Mouse (Mus musculus) kidney, adult 2 months (tissue): ENCODE measurements at regions not wholly inside any gene's neighbourhood (a gene's known extent, or its start where the extent isn't known, plus 50 kb on each side); places are given as distances from the start of the nearest gene placed in this dataset.

Source experiments
- DNase-seq: peaks from one replicate; pipeline ENCODE4 v3.0.0; 2021
- H3K27ac ChIP-seq: fragments of 200-500 bp; 2 replicates; pipeline ENCODE4 v1.5.1; 2012; ENCODE audit warnings: low read depth, low read length, control low read depth, inconsistent platforms; ENCODE audit not compliant: insufficient read depth
- H3K27me3 ChIP-seq: fragments of 200-500 bp; replicated peaks from 2 replicates; pipeline ENCODE4 v1.6.1; 2012; ENCODE audit warnings: mild to moderate bottlenecking, moderate library complexity, low read length, inconsistent platforms; ENCODE audit not compliant: control insufficient read depth, insufficient read depth
- H3K36me3 ChIP-seq: fragments of 200-500 bp; 2 replicates; pipeline ENCODE4 v1.6.1; 2012; ENCODE audit warnings: mild to moderate bottlenecking, moderate library complexity, low read length, inconsistent platforms; ENCODE audit not compliant: control insufficient read depth, insufficient read depth
- H3K4me1 ChIP-seq: fragments of 200-500 bp; 2 replicates; pipeline ENCODE4 v1.6.1; 2011; ENCODE audit warnings: low read length; ENCODE audit not compliant: control insufficient read depth, insufficient read depth
- H3K4me3 ChIP-seq: fragments of 200-500 bp; 2 replicates; pipeline ENCODE4 v1.5.1; 2011; ENCODE audit warnings: mild to moderate bottlenecking, low read depth, low read length, control low read depth; ENCODE audit not compliant: insufficient read depth
- CTCF ChIP-seq: fragments of 200-500 bp; conservative IDR thresholded peaks from 2 replicates; pipeline ENCODE4 v1.5.1; 2011; ENCODE audit warnings: low read depth, mild to moderate bottlenecking, control low read depth, low read length, moderate library complexity, mixed read lengths; ENCODE audit not compliant: insufficient read depth, insufficient read length
- POLR2A ChIP-seq: fragments of 200-500 bp; IDR thresholded peaks from one replicate; pipeline ENCODE4 v1.6.1; 2011; ENCODE audit warnings: low read depth, low read length, control low read depth
- whole genome bisulfite sequencing: fragments of 180-500 bp; shearing (Covaris S2); methylation state at CpG from one replicate; pipeline ENCODE4 v1.1.7; 2018; 5-methylcytosine and 5-hydroxymethylcytosine counted together

GRCm38 (mm10) chr3:148762541-148763225 lies 227.7 kb downstream of the Adgrl2 start:
- DNase-seq = peak; percentile 7
- Histone ChIP-seq H3K27ac (no peak overlapping the region), H3K27me3 (no peaks in the 10 kb centered on the region), H3K4me1 (no peaks in the 10 kb centered on the region), H3K4me3 (no peak overlapping the region), H3K36me3 (no peaks in the 10 kb centered on the region)
- TF ChIP-seq POLR2A (no peak), CTCF (no peak)
- 58% methylated on average over 11 of the region's 11 CpGs for WGBS

DNA sequence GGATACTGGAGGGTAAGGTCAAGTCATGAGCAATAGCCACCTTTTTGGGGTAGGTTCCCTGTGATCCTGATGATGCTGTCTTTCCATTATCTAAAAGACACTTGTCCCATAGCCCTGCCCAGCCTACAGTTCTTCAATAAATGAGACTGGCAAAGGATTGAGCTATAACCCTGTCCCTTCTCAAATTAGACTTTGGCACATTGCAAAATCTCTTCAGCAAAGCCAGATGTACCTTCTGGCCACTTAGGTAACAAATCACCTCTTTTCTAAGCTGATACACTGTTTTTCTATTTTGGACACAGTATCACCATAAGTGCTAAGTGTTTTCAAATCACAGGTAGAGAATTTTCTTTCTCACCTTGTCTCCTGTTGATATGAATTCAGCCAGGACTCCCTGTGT lies 228.8 kb downstream of the Adgrl2 start:
- no peaks in the 10 kb centered on the region for H3K36me3 ChIP-seq
- no peak overlapping the region for H3K27ac ChIP-seq
- TF ChIP-seq CTCF = no peak
- TF ChIP-seq POLR2A = no peak
- no peak overlapping the region for H3K4me3 ChIP-seq
- H3K27me3 ChIP-seq = no peaks in the 10 kb centered on the region
- H3K4me1 ChIP-seq = no peaks in the 10 kb centered on the region
- DNase-seq = no peak

DNA sequence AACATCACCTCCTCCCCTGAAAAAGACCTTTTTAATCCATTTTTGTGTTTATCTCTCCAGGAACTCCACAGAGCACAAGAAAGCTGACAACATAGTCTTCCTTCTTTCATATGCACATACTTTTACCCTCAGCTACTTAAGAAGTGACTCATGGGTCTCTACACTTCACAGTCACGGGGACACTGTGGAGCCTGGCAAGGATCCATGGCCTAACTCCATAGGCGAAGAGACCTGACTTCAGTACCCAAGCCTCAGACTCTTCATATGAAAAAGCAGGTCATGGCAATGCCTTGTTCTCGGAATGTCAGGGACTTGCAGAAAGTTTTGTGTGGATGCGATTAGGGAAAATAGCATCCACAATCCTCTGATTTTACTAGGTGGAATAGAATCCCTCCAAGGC lies 230.9 kb downstream of the Adgrl2 start:
- no peak for DNase-seq
- no peaks in the 10 kb centered on the region for H3K27me3 ChIP-seq
- WGBS = 88% methylated on average over 4 of the region's 4 CpGs
- no peak overlapping the region for H3K4me3 ChIP-seq
- H3K36me3 ChIP-seq = no peaks in the 10 kb centered on the region
- no peak overlapping the region for H3K27ac ChIP-seq
- no peak for TF ChIP-seq POLR2A
- TF ChIP-seq CTCF = no peak
- no peaks in the 10 kb centered on the region for H3K4me1 ChIP-seq

DNA sequence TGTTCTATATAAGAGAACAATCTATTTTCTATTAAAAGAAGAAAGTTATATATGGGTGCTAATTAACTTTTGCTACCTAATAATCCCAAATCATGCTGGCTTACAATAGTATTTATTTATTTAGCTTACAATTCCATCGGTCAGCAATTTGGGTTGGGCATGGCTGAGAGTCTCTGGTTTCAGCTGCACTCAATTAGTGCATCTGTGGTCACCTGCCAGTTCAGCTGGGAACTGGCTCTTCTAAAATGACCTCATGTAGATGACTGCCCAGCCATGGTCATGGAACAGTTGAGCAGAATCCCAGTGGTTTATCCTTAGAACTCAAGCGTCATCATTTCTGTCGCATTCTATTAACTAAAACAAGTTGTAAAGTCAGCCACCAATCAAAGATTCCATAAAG lies 244.1 kb downstream of the Adgrl2 start:
- Histone ChIP-seq H3K4me3 (no peak overlapping the region), H3K36me3 (no peaks in the 10 kb centered on the region), H3K4me1 (no peaks in the 10 kb centered on the region), H3K27me3 (no peaks in the 10 kb centered on the region), H3K27ac (no peak overlapping the region)
- no peak for DNase-seq
- WGBS = 64% methylated on average over 3 of the region's 3 CpGs
- TF ChIP-seq CTCF (no peak), POLR2A (no peak)

DNA sequence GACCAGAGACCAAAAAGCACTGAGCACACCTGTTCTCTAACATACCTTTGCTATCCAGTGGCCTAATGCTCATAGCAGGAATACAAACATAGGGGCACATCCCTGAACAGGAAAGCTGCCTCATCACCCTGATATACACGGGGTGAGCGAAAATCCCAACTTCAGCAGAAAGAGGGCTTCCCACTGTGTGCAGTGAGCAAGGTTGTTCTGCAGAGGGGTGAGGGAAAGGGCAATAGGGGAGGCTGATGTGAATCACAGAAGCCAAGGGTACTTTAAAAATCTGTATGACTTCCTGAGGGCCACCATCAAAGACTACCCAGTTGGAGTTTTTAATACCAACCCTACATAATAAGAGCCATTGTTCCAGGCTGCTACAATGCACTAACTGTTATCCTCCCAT lies 245.7 kb downstream of the Adgrl2 start:
- DNase-seq = no peak
- TF ChIP-seq POLR2A (no peak), CTCF (no peak)
- H3K36me3 ChIP-seq = no peaks in the 10 kb centered on the region
- H3K27ac ChIP-seq = no peak overlapping the region
- H3K27me3 ChIP-seq = no peaks in the 10 kb centered on the region
- H3K4me1 ChIP-seq = no peaks in the 10 kb centered on the region
- WGBS = 74% methylated on average over 2 of the region's 2 CpGs
- H3K4me3 ChIP-seq = no peak overlapping the region

DNA sequence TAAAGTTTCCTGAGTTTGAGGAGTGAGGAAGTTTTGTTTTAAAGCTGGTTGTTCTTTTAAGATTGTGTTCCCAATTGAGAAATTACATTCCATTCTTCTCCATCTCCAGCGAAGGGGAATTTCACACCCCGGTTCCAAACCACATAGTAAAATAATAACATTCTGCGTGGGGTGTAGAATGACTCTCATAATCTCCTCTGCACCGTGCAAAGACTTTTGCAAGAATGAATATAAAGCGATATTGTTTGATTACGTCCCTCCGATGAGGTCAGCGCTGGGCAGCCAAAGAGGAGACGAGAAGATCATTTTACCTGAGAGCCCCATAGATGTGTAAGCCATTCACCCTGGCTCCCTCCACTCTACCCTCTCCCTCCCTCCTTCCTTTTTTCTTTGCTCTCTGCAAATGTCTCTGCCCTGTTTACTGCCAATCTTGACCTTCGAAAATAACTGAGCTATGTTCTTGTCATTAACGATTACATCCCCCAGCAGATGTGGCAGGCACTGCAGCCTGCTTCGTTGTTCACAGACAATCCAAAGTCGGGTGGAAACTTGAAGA lies 256.1 kb downstream of the Adgrl2 start:
- DNase-seq = no peak
- Histone ChIP-seq H3K4me1 (no peaks in the 10 kb centered on the region), H3K27ac (no peak overlapping the region), H3K27me3 (no peaks in the 10 kb centered on the region), H3K36me3 (no peaks in the 10 kb centered on the region), H3K4me3 (no peak overlapping the region)
- no peak for TF ChIP-seq POLR2A
- TF ChIP-seq CTCF = no peak
- WGBS = 70% methylated on average over 13 of the region's 13 CpGs

GRCm38 (mm10) chr3:148733227-148733854 lies 257.0 kb downstream of the Adgrl2 start:
- TF ChIP-seq POLR2A (no peak), CTCF (no peak)
- no peak for DNase-seq
- Histone ChIP-seq H3K27ac (no peak overlapping the region), H3K36me3 (no peaks in the 10 kb centered on the region), H3K4me3 (no peak overlapping the region), H3K4me1 (no peaks in the 10 kb centered on the region), H3K27me3 (no peaks in the 10 kb centered on the region)
- WGBS = 70% methylated on average over 13 of the region's 13 CpGs
